Mouse (Mus musculus): ENCODE measurements around the gene Ankrd44.

DNA sequence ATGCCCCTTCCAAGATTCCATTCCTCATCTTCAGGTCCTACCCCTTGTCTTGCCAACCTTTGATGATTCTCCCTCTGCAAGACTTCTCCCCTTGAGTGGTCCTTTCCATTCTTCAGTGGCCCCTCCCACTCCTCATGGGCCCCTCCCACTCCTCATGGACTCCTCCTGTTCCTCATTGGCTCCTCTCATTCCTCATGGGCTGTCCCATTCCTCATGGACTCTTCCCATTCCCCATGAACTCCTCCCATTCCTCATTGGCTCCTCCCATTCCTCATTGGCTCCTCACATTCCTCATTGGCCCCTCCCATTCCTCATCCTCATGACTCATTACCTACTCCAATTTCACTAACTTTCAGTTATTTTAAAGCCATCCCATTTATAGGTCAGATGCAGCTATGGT is 166.3 kb downstream of the Ankrd44 start:
- TF ChIP-seq CTCF (IDR thresholded peaks at IDR 0.05; ENCODE audit: low read depth, low read length): no peak
- no peak for TF ChIP-seq POLR2A (IDR thresholded peaks at IDR 0.05; ENCODE audit: borderline replicate concordance, low read depth, low read length)

Measured in bone marrow macrophage, adult 2 months (primary cell).